Mouse (Mus musculus) brain, adult 2 months (tissue): Measurements from ENCODE around the gene Lhx2.

Source experiments
- DNase-seq: peaks from one replicate; pipeline ENCODE4 v3.0.0; 2011; ENCODE audit warnings: low read depth, low spot score

The Lhx2 gene

DNA sequence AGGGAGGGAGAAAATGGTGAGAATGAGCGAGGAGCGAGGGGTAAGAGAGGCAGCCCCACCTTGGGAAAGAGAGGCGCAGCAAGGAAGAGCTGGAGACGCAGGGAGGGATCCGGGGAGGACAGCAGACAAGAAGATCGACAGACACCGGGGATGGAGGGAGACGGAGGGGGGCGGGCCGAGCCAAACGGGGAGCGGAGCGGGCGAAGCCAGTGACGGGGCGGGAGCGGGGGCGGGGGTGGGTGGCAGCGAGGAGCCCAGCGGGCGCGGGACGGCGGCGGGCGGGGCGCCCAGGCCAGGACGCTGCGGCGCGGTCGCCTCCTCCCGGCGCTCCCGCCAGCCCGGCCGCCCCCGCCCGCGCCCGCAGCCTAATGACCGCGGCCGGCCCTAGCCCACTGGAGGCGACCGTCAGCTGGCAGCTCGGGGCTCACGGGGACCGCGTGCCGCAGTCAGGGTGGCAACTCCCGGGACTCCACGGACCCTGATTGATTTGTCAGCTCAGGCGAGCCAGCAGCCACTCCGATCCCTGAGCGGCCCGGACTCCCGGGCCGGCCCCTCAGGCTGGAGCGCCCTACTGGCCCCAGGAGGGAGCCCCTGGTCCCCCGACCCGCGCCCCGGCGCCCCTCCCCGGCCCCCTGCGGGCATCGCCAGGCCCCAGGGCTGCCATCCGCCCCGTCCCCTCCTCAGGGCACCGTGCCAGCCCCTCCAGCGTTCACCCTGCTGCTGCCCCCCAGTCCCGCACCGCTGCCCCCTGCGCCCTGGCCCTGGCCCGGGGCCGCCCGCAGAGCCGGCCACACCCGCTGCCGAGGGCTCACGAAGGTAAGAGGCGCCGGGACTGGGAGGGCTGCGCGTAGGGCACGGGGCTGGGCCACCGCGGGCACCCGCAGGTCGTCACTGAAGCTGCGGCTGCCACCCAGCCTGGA, at the start of gene Lhx2:
Gene Lhx2, plus strand, starts transcription at position 292 of the 920 bp plus-strand sequence.
- no peak for DNase-seq

DNA sequence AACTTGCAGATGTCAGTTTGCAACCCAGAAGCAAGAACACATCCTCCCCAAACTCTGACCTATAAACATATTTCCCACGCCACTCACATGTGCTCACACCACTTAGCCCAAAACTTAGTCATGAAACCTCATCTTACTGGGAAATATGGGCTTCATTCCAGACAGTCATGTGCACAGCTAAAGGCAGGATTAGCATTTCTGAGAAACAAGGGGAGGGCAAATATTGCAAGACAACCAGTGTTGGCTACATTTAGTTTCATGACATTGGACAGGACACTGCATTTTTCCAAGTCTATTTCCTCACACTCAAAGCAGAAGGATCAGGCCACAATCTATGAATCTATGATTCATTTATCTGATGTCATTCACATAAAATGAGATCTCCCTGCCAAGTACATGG, 47.6 kb upstream of the Lhx2 start:
- no peak for DNase-seq

DNA sequence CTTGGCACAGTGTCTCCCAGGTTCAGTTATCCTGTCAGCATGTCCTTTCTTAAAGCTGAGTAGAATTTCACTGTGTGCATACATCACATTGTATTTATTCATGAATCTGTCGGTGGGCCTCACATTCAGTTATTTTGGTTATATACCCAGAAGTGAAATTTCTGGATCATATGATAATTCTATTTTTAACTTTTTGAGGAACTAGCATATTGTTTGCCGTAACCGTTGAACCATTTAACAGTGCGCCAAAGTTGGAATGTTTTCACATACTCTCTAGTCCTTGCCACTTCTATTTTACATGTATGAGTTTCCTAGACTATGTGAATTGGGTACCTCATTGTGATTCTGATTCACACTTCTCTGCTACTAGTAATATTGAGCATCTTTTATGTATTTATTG, 43.1 kb upstream of the Lhx2 start:
- DNase-seq, result no peak

DNA sequence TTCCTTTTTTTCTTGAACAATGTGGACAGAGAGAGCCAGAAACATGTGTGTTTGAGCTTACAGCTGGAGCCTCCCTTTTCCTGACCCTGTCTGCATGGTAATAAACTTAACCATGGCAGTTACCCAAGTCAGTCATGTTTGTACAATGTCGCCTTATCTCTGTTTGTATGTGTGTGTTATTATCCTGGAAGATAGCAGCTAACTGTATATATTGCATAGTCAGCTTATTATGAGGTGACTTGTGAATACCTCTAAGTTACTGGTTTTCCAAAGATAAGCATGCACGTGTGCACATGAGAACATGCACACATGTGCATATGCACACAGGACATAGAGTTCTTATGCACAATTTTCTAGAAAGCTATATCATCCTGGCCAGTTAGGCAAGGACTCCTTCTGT, 38.1 kb upstream of the Lhx2 start:
- no peak for DNase-seq

DNA sequence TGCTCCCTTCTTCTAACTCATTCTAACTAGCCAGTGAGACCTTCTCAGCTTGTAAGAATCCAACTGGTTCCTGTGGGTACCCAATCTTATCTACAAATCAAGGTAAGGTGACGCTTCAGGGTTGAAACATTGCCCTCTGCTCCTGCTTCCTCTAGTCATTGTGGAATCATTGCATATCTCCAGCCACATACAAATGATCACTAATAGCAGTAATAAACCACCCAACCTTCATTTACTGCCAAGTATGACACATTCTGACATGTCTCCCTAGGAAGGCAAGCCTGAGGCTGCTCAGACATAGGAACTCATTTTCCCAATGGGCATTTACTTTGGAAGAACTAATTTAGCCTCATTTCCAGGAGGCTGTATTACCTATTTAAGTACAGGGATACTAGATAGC, 33.9 kb upstream of the Lhx2 start:
- DNase-seq, result no peak

DNA sequence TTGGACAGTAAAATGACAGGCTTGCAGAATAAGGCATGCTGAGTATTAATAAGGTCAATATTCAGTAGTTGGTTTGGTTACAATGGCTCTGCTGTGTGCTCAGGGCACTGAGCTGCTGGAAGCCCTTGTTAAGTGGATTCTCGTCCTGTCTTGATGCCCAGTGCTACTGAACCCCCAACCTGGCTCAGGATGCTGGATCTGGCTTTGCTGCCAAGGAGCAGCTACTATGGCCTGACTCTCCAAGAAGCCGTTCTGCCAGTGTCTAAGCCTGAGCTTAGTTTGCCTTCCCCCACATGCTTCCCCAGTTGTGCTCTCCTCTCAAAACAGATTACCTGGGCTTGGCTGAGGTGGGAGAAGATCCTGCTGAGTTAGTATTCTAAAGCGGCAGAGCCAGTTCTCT, 26.2 kb upstream of the Lhx2 start:
- no peak for DNase-seq

DNA sequence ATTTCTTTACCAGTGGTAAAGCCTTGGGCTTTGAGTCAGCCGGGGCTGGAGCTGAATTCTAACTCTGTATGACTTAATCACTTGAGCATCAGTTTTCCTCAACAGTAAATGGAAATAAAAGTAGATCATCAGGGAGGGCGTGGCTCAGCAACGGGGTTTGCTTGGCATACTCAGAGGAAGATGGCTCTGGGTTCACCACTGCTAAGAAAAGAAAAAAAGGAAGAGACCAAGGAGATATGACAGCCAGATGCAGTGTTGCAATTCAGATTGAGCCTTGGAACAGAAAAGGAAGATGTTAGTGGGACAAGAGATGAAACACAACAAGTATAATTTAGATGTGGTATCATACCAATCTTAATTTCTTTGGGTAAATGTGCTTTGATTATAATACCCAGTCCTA, 25.7 kb upstream of the Lhx2 start:
- DNase-seq, result no peak

DNA sequence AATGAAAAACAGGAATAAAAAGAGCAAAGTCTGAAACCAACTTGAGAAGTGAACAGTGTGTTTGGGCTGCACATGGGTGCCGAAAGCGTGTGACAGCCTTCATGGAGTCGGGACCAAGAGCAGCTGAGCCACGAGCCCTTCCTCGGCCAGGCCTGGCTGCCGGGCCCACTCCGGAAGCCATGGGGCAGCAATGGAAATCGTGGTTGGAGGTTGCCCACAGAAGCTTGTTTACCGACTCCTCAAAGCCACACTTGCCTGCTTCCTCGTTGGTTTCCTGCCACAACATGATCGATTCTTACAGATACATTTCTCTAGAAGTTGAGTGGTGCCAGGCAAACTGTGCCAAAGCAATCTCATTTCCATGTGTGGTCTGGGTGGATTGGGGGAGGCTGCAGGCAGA, 20.0 kb upstream of the Lhx2 start:
- no peak for DNase-seq

DNA sequence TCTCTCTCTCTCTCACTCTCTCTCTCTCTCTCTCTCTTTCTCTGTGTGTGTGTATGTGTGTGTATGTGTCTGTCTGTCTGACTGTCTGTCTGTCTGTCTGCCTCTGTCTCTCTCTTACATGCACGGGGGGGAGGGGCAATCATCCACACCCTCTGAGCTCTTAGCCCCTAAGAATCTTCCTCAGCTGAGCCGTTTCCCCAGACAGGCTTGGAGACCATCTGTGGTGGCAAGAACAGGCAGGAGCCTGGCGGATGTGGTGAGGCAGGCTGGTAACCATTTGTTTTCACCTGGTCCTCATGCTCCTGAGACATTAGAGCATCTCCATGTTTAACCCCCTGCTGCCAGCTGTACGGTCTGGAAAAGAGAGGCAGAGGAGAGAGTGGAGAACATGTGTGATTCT, 18.2 kb upstream of the Lhx2 start:
- DNase-seq, result no peak

DNA sequence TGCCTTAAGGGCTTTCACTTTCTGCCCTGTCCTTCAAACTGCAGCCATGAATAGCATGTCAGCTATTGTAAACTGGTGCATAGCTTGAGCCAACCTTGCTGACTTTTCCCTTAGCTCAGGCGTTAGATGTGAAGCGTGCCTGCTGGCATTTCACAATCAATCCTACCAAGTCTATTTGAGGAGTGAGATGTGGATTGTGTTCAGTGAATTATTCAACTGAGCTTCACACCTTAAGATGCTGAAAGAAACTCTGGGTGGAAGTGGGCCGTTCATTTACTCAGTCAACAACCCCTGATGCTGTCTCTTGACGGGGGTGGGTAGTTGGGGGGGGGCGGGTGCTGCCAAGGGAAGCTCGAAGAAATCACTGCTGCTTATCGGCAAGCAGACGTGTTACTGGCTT, 15.7 kb upstream of the Lhx2 start:
- peak; percentile 55 for DNase-seq

DNA sequence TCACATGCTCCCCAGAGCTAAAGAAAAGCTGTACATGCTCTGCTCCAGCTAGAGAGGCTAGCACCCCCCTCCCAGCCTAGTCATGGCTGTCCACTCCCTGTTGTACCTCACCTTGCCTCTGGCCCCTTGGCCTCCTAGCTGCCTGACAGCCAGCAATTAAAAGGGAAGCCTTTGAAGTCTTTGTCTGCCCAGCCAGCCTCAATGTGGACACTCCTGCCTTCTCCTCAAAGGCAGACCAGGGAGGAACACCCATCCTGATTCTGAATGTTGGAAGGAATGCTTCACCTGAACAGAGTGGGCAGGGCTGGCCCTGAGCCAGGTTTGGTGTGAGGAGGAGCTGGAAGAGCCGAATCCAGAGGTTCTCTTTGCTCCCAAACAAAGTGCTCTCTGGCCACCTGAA, 12.4 kb upstream of the Lhx2 start:
- no peak for DNase-seq

DNA sequence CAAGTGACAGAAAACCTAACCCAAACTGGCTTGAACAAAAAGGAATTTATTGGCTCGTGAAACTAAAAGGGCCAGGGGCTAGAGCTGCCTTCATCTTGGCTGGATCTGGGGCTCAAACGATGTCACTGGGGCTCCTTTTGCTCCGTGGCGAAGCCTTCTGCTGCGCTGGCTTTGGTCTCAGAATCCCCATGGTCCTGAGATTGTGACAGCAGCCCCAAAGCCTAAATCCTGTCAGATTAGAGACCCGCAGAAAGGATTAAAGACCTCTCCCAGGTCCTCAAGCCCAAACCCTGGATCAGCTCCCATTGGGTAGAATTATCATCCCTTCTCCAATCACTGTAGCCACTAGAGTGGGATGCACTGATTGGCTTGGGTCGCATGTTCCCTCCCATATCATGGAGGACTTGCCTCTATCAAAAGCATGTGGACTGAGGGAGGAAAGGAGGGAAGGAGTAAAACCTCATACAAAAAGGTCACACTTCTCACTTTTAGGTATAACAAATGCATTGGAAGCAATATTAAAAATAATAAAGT, 5.4 kb upstream of the Lhx2 start:
- DNase-seq, result no peak

DNA sequence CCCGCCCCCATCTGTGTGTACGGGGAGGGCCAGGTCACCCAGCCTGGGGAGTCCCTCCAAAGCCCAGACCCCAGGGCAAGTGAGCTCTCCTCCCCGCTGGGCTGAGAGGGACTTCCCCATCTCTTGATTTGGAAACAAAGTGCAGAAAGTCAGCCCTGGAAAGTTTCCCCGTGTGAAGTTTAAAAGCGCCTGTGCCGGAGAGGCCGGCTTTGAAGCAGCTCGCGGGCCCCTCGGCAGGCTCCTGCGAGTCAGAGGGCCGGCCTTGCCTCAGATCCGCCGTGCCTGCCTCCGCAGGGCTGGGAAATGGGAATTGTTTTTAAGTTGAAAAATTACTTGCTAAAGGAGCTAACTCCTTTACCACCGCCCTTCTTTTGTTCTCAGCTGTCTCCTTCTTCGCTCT, 2.5 kb upstream of the Lhx2 start:
- no peak for DNase-seq

DNA sequence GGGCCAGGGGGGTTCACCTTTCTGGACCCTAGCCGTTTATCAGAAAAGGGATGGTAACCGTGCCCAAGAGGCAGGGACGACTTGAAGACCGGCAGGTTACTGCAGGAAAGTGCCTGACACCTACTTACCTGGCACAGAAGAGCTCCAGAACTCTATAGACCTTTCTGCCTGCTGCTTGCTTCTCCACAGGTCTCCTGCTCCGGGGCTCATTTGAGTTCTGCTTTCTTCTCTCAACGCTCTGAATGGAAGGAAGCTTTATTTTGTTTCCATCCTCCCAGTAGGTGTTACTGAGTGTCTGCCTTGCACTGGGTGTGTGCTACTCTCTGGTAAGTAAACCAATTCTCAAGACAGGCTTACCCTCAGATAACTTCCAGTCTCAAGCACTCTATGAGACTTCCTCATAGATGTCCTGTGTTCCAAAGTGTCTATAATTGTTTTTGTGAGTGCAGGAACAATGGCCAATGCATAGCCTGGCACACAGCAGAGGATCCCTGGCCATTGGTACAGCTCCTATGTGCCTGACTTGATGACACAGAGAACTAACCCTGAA, 1.9 kb upstream of the Lhx2 start:
- DNase-seq, result no peak

DNA sequence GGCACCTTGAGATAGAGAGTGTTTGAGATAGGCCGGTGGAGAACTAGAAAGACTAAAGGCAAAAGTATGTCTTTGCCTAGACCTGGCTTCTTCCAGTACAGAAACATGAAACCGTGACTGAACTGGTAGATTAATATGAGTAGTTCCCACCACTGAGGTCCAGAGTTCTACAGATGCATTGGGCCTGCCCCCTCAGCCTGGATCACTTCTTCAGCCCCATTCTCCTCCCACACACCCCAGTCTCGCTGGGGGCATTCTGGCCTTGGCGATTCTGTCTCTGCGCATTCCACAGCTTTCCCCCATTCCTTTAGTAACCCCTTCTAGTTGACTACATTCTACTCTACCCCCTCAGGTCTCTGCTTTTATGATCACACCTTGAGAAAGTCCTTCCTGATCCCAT, 1.4 kb upstream of the Lhx2 start:
- no peak for DNase-seq

DNA sequence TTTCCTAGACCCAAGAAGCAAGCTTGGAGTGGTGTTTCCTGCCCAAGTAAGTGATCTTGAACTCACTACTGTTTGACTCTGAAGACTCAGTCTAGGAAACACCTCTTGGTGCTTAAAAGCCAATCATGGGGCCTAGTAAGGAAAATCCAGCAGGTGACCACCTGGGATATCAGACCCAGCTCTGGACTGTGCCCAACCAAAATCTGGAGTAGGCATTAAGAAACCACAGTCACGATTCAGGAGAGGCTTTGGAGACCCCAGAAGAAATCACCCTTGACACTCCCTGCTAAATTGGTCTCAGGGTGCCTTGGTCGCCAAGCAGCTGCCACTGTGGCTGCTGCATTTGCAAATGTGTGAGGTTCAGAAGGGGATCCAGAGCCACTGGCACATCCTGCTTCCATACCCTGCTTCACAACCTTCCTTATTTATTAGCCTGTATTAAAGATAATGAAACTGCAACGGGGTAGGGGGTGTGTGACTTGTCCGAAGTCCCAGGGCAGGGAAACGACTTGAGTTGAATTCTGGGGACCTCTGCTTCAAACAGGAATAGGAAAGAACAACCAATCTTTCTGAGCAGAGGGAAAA, 641 bp upstream of the Lhx2 start:
- DNase-seq, result no peak

DNA sequence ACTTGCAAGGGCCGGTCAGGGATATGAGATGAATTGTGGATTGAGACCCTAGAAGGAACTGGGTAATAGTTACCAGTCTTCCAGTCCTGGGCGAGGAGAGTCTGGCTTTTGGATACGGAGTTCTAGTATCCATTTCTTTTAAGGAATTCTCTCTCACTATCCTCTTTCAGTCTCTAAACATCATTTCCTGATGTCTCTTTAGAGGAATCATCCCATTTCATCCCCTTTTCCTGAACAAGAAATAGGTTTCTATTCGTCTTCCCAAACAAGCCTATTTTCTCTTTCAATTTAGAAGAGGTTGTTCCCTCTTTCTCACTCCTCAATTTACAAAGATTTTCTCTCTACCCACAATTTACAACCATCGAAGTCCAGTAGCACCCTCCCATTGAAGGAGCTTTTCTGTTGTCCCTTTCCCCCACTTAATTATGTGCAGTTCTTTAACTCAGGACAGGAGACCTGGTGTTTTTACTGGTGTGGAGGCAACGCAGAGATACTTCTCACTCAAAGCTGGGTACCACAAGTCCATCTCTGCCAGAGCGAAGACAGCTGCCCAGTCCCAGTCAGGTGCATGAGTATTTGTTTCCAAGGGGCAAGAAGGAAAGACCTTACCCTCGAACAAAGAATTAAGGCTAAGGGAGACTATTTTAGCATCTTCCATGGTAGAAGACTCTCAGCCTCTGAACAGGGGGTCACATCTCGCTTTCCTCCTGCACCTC, 987 bp downstream of the Lhx2 start:
- no peak for DNase-seq

DNA sequence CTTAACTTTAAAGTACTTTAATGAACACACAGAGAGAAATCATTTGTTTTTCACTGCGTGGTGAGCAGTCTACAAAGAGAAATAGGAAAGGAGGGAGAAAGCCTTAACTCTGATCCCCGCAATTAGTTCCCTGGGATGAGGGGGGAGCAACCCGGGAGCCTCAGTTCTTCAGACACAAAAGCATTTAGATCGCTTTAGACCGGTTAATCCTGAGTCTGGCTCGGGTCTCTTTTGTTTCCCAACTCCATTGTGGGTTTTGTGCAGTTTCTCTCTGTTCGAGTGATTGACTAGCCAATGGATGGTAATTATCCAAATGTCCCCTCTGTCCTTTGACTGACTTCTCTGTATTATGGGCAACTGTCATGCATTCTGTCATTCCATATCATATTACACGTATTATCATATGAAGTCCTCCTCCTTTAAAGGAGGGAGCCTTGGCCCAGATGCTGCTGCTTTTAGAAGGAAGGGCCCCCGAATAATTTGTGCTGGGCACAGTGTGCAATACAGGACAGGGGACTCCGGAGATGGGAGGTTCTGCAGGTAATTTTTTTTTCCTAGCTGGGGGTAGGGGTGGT, 1.6 kb downstream of the Lhx2 start:
- DNase-seq, result no peak

DNA sequence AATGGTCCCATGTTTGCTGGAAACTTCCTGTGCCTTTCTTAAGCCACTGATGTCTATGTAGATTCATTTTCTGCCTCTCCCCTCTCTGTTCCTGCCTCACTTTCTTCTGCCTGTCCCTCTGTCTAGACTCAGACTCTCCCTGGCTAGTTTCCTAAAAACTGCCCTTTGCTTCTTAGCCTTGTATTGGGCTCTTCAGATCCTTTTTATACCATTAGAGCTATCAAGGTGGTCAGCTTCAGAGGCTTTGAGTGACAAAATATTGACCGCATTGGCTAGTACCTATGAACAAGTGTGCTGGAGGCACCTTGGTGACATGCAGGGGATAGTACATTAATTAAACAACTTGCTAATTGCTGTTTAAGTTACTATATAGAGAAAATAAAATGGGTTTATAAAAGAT, 4.5 kb downstream of the Lhx2 start:
- no peak for DNase-seq

DNA sequence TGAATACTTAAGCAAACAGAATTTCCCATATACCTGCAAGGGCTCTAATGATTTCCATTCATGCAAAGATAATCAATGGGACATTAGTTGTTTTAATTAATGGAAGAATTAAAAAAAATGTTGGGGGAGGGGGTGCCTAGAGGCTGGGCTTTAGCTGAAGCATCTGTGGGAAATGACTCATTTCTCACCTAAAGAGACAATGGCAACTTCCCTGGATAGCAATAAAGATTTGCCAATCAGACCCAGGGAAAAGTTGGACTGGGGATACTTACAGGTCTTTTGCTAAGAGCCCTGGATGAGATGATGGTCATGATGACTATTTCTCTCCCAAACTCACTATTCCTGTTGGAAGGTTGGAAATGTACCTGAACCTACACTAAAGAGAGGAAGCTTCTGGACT, 5.6 kb downstream of the Lhx2 start:
- DNase-seq, result no peak

DNA sequence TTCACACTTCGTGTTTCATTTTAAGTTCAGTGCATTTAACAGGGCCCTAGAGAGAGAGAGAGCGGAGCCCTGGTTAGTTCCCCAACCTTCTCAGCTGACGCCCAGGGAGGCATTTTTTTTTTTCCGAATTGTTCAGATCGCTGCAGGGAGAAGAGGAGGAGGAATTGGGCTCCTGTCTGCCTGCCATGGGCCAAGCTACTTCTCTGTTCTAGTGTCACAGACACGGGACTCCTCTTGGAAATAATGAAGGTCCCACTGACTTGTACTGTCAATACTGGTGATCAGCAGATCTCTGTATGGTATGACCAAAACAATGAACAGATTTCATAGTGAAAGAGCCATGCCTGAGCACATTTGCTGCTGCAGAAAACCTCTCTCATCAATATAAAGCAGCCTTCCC, 7.3 kb downstream of the Lhx2 start:
- no peak for DNase-seq
